Mouse (Mus musculus) spleen, adult 12 weeks (tissue): ENCODE data around the gene Leprot.

Experiments
- DNase-seq: peaks from one replicate; pipeline ENCODE4 v3.0.0; 2022; ENCODE audit warnings: low spot score

Leprot gene

DNA sequence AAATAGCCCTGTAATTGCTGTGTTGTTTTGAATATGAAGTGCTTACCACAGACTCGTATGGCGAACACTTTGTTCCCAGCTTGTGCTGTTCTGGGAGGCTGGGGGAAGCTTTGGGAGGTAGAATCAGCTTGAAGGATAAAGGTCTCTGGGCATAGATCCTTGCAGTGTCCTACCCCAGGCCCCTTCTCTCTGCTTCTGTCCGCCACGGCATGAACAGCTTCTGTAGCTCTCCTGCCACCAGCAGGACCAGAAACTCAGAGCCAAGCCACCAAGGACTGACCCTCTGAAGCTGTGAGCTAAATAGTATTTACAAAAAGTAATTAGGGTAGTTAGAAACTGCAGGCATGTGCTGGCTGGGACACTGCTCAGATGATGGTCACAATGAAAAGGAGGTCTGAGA lies 17.2 kb downstream of the Leprot start:
- no peak for DNase-seq

DNA sequence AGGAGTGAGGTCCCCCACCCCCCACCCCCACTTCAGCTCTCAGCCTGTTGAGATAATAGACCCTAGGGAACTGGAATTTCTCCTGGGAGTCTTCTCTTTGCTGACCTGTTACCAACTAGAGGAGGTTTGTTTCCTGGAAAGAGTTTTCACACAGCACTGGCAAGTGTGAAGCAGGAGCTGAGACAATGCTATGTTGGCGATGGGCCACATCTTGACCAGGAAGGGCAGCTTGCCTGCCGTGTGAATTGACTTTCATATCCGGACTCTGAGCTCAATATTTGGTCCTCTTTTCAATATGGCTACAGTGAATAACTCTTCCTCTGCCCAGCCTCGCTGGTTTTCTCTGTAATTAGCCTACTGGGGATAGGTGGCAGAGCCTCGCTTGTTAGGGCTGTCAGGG lies 21.6 kb downstream of the Leprot start:
- DNase-seq, result no peak

DNA sequence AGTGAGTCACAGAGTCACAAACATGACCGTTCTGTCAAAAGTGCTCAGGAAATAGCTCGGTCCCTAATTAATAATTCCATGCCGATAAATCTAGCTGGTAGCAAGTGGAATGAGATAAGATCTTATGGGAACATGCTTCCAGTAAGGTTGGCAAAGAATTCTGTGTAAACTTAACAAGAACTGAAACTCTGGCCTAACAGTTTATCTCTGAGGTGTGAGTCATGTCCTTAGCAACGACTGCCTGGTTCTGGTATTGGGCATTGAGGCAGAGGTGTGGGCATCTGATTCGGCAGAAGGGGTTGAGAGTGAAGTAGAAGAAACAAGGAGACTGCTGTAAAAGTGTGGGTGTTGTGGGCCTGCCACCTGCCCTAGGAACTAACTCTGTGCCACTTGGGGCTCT lies 22.3 kb downstream of the Leprot start:
- no peak for DNase-seq

DNA sequence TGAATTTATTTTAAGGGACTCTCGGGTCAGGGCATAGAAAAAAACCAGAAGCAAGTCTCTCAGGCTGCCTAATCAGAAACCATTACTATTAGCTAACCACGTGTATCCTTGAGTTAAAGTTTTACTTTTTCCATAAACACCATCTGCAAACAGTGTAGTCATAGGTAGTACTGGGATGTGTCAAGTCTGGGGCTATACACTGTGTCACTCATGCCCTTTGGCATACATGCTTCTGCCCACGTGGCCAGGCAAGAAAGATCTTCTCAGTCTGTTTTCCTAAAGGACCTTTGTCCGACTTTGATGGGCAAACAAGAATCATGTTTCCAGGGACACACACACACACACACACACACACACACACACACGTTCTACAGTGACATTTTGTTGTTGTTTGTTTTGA lies 27.3 kb downstream of the Leprot start:
- no peak for DNase-seq

DNA sequence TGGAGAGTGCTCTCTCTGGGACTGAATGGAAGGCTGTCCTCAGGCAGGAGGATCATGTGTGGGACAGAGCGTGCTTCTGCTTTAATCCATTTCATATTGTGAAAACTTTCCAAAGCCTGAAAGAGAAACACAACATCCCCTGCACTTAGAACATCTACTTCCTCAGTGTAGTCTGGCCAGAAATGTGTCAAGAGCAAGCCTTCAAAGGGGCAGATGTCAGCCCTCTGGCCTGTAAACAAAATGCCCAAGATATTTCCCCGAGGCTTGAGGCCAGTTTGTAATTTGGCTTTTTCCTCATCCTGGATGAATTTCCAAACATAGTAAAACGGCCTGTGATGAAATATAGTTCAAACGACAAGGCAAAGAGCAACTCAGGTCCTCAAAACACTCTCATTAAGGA lies 28.2 kb downstream of the Leprot start:
- DNase-seq, result no peak

DNA sequence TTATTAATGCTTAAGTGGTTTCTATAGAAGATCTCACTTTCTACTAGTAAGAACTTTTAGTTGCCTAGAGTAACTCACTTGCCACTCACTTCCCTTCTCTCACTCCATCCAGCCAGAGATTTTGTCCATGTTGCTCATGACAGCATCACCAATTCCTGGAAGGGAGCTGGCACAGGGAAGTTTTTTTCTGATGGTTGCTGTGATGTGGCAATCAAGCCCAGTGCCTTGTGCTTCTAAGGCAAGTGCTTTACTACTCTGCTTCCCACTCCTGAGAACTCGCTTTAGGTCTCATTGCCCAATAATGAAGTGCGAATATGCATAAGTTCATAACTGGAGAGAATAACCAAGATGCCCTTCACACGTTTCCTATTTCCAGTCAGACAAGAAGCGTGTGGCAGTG lies 35.1 kb downstream of the Leprot start:
- DNase-seq, result no peak

DNA sequence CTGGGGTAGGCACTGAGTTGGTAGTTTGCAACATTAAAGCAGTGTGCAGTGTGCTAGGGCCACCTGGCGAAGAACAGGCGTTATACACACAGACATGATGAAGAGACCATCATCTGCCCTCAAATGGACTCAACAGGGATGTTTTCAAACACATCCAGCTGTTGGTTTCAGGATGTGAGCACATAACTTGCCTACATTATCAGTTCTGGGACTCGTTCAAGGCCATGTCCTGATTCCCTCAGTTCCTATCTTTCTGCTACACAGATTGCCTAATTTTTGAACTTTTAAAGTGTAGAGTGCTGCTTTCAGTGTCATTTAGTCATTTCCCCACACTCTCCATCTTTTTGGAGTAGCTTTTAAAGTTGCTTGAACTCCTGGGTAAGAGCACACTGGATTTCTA lies 35.6 kb downstream of the Leprot start:
- DNase-seq, result no peak

DNA sequence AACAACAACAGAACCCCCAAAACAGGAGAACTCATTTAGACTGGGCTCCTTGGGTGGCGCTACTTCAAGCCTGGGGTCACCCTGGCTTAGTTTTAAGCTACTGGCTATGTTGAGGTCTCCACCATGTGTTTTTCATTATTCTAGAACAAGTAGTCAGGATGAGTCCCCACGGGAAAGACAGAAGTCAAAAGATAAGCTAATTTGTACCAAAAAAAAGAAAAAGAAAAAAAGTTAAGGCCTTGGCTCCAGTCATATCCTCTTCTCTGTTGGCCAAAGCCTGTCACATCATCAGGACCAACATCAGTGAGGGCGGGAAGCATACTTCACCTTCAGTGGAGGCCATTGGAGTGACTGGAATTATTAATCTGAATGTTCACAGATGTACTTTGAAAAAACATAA lies 37.3 kb downstream of the Leprot start:
- no peak for DNase-seq

DNA sequence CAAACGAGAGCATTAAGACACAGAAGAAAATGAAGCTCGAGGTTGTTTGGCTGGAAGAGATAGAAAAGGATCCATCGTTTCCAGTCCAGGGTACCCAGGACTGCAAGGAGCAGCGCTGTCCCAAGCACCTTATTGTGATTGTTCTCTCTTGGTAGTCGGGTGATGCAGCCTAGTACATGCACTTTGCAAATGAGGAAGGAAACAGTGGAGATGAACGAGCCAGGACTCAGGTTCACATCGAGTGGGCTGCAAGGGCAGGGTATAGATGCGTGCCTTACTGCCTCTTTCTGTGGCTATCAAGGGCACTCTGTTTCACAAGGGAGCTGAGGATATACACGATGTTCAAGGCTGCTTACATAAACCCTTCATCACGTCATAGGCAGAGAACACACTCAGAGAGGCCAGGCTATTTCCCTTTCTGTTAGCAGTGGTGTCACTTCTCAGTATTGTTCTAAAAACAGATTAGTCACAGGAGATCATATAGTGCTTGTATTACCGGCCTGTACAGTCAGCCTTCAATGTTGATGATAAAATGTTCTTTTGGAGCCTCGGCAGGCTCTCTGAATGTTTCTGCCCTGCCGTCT lies 38.8 kb downstream of the Leprot start:
- no peak for DNase-seq

DNA sequence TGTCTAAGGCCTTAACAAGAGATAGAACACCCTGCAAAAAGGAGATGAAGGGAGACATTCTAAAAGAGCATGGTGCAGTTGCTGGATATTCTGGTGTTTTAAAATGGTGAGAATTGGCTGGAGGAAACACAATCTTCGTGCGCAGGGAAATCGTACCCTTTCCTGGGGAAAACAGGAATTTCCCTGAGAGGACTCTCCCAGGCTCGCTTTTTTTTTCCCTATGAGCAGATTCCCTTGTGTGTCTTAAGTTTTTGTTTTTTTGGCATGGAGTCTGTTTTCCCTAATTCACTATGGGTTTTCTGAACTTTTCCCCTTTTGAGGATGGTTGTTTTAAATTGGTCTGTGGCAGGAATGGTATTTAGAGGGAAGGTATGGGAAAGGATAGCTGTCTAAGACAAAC lies 41.7 kb downstream of the Leprot start:
- DNase-seq, result no peak

DNA sequence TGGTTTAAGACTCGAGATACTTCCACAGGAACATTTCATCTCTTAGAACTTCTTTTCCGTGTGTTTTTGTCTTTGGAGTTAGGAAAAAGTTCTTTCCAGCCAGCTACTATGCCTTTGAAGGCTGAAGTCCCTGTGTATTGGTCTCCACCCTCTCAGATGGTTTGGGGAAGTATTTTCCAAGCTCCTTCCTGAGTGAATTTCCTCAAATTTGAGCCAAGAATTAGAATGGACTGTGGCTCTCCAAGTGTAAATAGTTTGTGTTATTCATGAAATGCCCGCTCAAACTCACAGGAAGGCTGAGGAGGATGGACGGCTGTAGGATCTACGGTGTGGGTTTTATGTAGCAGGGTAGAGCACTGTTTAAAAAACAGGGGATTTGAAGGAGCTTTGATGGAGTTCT lies 42.1 kb downstream of the Leprot start:
- no peak for DNase-seq

DNA sequence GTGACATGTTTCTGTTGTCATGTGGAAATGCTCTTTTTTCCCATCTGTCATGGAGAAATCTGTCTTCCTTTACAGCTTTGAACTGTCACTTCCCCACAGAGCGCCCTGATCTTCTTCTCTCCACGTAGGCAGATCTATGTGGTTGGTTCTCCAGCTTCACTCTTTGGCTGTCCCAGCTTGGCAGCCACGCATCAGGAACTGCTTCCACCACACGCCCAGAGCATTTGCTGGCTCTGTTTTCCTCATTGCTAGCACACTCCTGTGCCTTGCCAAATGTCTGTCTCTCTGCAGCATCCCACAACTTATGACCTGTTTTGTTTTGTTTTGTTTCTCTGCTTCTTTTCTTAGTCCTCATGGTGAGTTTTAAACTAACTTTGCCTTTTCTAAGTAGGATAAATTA lies 45.4 kb downstream of the Leprot start:
- DNase-seq, result no peak

DNA sequence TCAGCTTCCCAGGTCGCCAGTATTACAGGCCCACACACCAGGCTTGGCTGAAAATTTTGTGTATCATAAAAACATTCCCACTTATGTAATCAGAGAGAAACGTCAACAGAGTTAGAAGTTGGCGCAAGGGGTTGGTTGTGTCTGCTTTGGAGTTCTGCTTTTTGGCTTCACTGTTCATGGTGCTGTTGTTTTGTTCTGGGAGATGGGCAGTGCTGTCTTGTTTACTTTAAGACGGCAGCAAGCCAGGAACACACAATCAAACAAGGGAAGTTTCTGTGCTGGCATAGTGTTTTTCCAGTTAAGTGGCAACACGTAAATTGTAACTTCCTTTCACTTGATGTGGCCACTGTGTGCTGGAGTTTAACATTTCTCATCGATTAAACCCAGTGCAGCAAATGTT lies 47.0 kb downstream of the Leprot start:
- no peak for DNase-seq

DNA sequence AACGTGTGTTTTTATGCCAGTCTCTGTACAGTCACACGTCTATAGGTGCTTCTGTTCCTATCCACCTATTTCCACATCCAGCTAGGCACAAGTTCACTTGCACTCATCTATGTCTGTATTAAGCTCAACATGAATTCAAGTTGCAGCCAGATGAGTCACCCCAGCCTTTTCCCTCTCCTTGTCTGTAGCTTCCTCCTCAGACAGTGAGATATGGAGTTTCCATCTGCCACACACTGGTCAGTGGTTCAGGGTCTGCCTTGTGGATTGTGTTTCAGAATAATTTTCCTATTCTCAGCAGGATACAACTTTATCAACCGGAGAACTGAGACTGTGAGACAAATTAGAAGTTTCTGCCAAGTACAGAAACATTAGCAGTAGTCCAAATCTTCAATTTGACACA lies 49.7 kb downstream of the Leprot start:
- no peak for DNase-seq

DNA sequence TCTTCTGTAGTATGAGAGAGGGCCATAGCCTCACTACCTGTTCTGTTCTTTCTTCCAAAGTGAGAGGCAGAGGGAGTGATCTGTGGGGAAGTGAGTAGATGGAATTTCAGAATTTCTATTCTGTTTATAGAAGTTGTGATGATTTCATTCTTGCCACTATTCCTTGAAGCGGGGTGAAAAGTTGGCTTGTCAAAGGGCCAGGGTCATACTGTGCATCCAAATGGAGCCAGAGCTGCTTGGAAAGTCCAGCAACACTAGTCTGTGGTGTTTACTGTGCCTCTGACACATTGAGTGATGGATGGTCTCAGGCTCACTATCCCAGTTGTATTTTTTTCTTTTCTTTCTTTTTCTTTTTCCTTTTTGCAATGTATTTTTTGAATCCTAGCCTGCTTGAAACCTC lies 51.9 kb downstream of the Leprot start:
- DNase-seq, result no peak

DNA sequence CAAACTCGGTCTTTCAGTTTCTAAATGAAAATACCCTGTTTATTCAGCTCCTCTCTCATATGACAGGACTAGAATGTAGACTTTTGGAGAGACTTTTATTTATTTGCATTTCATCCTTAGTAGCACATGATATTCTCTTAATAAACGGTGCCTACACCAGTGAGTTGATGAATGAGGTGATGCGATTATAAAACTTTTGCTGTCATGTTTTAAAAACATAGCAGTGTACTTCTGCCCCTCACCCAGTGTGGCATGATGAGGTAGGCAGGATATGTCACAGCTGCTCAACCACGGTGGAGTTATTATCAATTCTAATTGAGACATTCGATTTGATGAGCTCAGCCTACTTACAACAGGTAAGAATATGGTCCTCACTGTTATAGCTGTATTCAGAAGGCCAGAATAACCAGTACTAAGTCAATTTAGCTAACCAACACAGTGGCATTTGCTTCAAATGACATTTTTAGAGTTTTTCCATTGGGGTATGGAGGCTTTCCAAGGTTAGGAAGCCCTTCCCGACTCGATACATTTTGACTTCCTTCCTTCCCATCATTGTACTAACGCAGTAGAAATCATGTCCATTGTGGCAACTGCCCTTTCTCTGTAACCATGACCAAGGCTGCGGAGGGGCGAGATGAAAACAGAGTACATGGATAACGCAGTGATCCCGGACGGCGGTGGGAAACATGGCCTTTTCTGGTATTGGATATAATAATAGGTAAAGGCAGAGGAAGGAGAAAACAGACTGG lies 53.5 kb downstream of the Leprot start:
- DNase-seq, result no peak

DNA sequence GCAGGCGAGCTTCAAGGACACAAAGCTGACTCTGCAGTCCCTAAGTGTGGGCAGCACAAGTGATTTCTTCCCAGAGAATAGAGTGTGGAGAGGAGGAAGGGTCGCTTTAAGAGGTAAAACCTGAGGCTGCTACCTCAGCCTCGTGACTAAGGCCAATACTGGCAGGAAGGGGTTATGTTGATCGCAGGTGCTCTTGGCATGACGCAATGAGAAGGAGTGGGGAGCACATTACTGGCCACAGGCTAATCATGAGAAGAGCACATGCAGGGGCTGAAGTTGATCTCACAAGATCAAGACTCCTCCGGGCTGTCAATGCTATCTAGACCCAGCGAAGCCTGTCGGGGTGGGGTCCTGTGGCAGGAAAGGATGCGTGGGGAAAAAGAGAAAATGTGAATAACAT lies 57.8 kb downstream of the Leprot start:
- DNase-seq, result no peak

DNA sequence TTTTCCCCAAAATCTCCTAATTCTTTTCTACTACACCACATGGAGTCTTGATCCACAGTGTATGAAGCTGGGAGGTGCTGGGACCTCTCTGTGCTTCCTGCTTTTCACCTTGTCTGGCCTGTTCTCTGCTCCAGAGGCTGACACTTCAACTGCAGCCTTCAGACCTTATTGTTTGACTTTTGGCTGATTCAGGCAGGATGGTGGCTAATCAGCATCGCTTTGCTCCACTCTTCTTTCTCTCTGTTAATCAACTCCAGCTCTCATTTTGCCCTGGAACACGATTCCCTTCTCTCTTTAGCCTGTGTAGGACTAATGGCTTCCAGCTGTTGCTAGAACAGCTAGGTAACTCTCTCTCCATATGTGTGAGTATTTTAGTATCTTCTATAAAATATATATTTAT lies 59.7 kb downstream of the Leprot start:
- no peak for DNase-seq

DNA sequence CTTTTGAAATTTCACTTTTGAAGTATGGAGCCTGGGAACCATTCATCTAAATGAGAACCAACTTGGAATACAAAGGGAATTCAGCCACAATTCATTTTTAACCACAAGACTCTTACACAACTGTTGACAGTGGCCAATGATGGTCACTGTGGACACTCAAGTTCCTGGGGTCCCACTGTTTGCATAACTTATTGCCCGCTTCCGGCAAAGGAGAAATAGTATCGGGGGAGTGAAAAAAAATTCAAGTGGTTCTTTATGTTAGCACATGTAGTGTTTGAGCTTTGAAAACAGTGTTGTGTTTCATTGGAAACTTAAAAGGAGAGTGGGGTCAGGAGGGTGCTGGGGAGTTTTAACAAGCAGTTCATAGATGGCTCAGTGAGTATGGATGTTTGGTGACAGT lies 60.4 kb downstream of the Leprot start:
- no peak for DNase-seq
